Mouse (Mus musculus) hindbrain, embryonic 15.5 days (tissue): Measurements from ENCODE around the gene D11Wsu47e. TPM values are rescaled to one million over a fixed set of nuclear protein-coding genes. Genes with fewer than 3 reads are reported as not detected.
"Not testable (repeated sequence)": the region's sequence is repeated elsewhere in the genome, so short reads cannot be mapped to it uniquely, and the experiment has no call there.

Experiments
- ATAC-seq: fragments of 200-750 bp; cut with Nextera tagmentation; 2 replicates; pipeline ENCODE4 v1.8.0; 2017; ENCODE audit warnings: low read depth, moderate number of reproducible peaks, moderate TSS enrichment; ENCODE audit not compliant: low FRiP score
- H3K27ac ChIP-seq: fragments of 300-500 bp; sonication (generic); replicated peaks from 2 replicates; pipeline ENCODE4 v1.5.1; 2015; ENCODE audit warnings: mild to moderate bottlenecking, inconsistent platforms
- H3K27me3 ChIP-seq: fragments of 300-500 bp; sonication (generic); 2 replicates; pipeline ENCODE4 v1.6.1; 2015; ENCODE audit warnings: control low read depth, inconsistent platforms
- H3K36me3 ChIP-seq: fragments of 300-500 bp; sonication (generic); 2 replicates; pipeline ENCODE4 v1.6.1; 2015; ENCODE audit warnings: control low read depth, inconsistent platforms
- H3K4me1 ChIP-seq: fragments of 300-500 bp; sonication (generic); replicated peaks from 2 replicates; pipeline ENCODE4 v1.6.1; 2015; ENCODE audit warnings: control low read depth, inconsistent platforms
- H3K4me2 ChIP-seq: fragments of 300-500 bp; sonication (generic); 2 replicates; pipeline ENCODE4 v1.6.1; 2015; ENCODE audit warnings: moderate library complexity, mild to moderate bottlenecking, inconsistent platforms
- H3K4me3 ChIP-seq: fragments of 300-500 bp; sonication (generic); 2 replicates; pipeline ENCODE4 v1.5.1; 2015; ENCODE audit warnings: mild to moderate bottlenecking, inconsistent platforms
- H3K9ac ChIP-seq: fragments of 300-500 bp; sonication (generic); 2 replicates; pipeline ENCODE4 v1.6.1; 2015; ENCODE audit warnings: inconsistent platforms
- H3K9me3 ChIP-seq: fragments of 300-500 bp; sonication (generic); 2 replicates; pipeline ENCODE4 v1.6.1; 2016; ENCODE audit warnings: control low read depth, inconsistent platforms
- WGBS: fragments of 180-500 bp; shearing (Covaris S2); methylation state at CpG from one replicate; pipeline ENCODE4 v1.1.7; 2015; 5-methylcytosine and 5-hydroxymethylcytosine counted together
- polyA plus RNA-seq: library from polyadenylated mRNA; unstranded; fragments of >200 nt; fragmentation: Nextera tagmentation; extraction: Ambion mirVana; gene quantifications from 2 replicates; pipeline ENCODE4 v1.2.1, GENCODE M21; 2015

Gene D11Wsu47e
- polyA plus RNA-seq, 1 experiment from 2014 or later = 23.5 TPM

GRCm38 (mm10) chr11:113654561-113655270, 29.5 kb upstream of the D11Wsu47e start:
- Histone ChIP-seq H3K4me2 (no peak overlapping the region), H3K27me3 (no peaks in the 10 kb centered on the region), H3K9ac (no peak overlapping the region), H3K27ac (no peak overlapping the region), H3K4me3 (no peak overlapping the region), H3K36me3 (peaks cover 71% of the 10 kb centered on the region), H3K4me1 (peaks cover 42% of the 10 kb centered on the region), H3K9me3 (no peaks in the 10 kb centered on the region)
- WGBS = 71% methylated on average over 18 of the region's 18 CpGs
- ATAC-seq = no peak

- peak; percentile 70 for ATAC-seq
- H3K9ac ChIP-seq = no peak overlapping the region
- no peaks in the 10 kb centered on the region for H3K27me3 ChIP-seq
- peaks cover 87% of the 10 kb centered on the region for H3K36me3 ChIP-seq
- H3K4me1 ChIP-seq = peaks cover 27% of the 10 kb centered on the region
- WGBS = 68% methylated on average over 8 of the region's 8 CpGs
- peak overlapping the region; percentile 55 for H3K27ac ChIP-seq
- no peak overlapping the region for H3K4me3 ChIP-seq
- H3K4me2 ChIP-seq = no peak overlapping the region
- H3K9me3 ChIP-seq = no peaks in the 10 kb centered on the region
These were observed 27.7 kb upstream of the D11Wsu47e start for GRCm38 (mm10) chr11:113656511-113656932.

GRCm38 (mm10) chr11:113657221-113657620, 27.0 kb upstream of the D11Wsu47e start:
- H3K36me3 ChIP-seq = peaks cover 91% of the 10 kb centered on the region
- H3K9ac ChIP-seq = no peak overlapping the region
- no peak overlapping the region for H3K4me2 ChIP-seq
- 75% methylated on average over 4 of the region's 4 CpGs for WGBS
- ATAC-seq = peak; percentile 9; the same call in 1 of the 2 replicates
- H3K9me3 ChIP-seq = no peaks in the 10 kb centered on the region
- H3K27ac ChIP-seq = 0 out of 2 replicates have a peak overlapping the region, but pooled peaks have one; percentile 17
- no peaks in the 10 kb centered on the region for H3K27me3 ChIP-seq
- H3K4me1 ChIP-seq = peaks cover 21% of the 10 kb centered on the region
- no peak overlapping the region for H3K4me3 ChIP-seq

GRCm38 (mm10) chr11:113658319-113658718, 25.9 kb upstream of the D11Wsu47e start:
- peaks cover 20% of the 10 kb centered on the region for H3K4me1 ChIP-seq
- H3K4me2 ChIP-seq = no peak overlapping the region
- no peaks in the 10 kb centered on the region for H3K27me3 ChIP-seq
- ATAC-seq = no peak
- no peak overlapping the region for H3K27ac ChIP-seq
- H3K9ac ChIP-seq = no peak overlapping the region
- peaks cover 89% of the 10 kb centered on the region for H3K36me3 ChIP-seq
- no peaks in the 10 kb centered on the region for H3K9me3 ChIP-seq
- no peak overlapping the region for H3K4me3 ChIP-seq
- WGBS = 91% methylated on average over 8 of the region's 8 CpGs

GRCm38 (mm10) chr11:113658763-113659162, 25.4 kb upstream of the D11Wsu47e start:
- Histone ChIP-seq H3K36me3 (peaks cover 89% of the 10 kb centered on the region), H3K9me3 (no peaks in the 10 kb centered on the region), H3K27ac (no peak overlapping the region), H3K4me3 (no peak overlapping the region), H3K4me2 (no peak overlapping the region), H3K9ac (no peak overlapping the region), H3K4me1 (peaks cover 20% of the 10 kb centered on the region), H3K27me3 (no peaks in the 10 kb centered on the region)
- ATAC-seq = no peak
- WGBS = 94% methylated on average over 4 of the region's 4 CpGs

- Histone ChIP-seq H3K4me1 (peaks cover 20% of the 10 kb centered on the region), H3K36me3 (peaks cover 83% of the 10 kb centered on the region)
- H3K27me3 ChIP-seq, H3K4me3 ChIP-seq, H3K27ac ChIP-seq, H3K9me3 ChIP-seq, ATAC-seq, H3K9ac ChIP-seq, H3K4me2 ChIP-seq: not testable (repeated sequence)
- 99% methylated on average over 3 of the region's 3 CpGs for WGBS
These were observed 24.0 kb upstream of the D11Wsu47e start for GRCm38 (mm10) chr11:113660213-113660612.

- Histone ChIP-seq H3K9me3 (no peaks in the 10 kb centered on the region), H3K4me2 (no peak overlapping the region), H3K4me3 (no peak overlapping the region), H3K4me1 (peaks cover 18% of the 10 kb centered on the region), H3K27me3 (no peaks in the 10 kb centered on the region), H3K27ac (no peak overlapping the region), H3K9ac (no peak overlapping the region), H3K36me3 (peaks cover 77% of the 10 kb centered on the region)
- WGBS = 87% methylated on average over 11 of the region's 11 CpGs
- no peak for ATAC-seq
These were observed 23.3 kb upstream of the D11Wsu47e start for GRCm38 (mm10) chr11:113660940-113661339.

- H3K36me3 ChIP-seq = peaks cover 67% of the 10 kb centered on the region
- H3K27me3 ChIP-seq = no peaks in the 10 kb centered on the region
- H3K9me3 ChIP-seq = no peaks in the 10 kb centered on the region
- H3K4me1 ChIP-seq = peaks cover 13% of the 10 kb centered on the region
- no peak for ATAC-seq
- H3K27ac ChIP-seq = no peak overlapping the region
- no peak overlapping the region for H3K4me3 ChIP-seq
- WGBS = 91% methylated on average over 18 of the region's 18 CpGs
- H3K4me2 ChIP-seq = no peak overlapping the region
- H3K9ac ChIP-seq = no peak overlapping the region
These were observed 22.3 kb upstream of the D11Wsu47e start for GRCm38 (mm10) chr11:113661835-113662351.

GRCm38 (mm10) chr11:113664279-113664678, 19.9 kb upstream of the D11Wsu47e start:
- Histone ChIP-seq H3K4me3 (no peak overlapping the region), H3K27ac (no peak overlapping the region), H3K36me3 (peaks cover 51% of the 10 kb centered on the region), H3K4me1 (peaks cover 12% of the 10 kb centered on the region; the same call in 1 of the 2 replicates), H3K9me3 (no peaks in the 10 kb centered on the region), H3K27me3 (no peaks in the 10 kb centered on the region), H3K4me2 (no peak overlapping the region), H3K9ac (no peak overlapping the region)
- WGBS = 69% methylated on average over 2 of the region's 2 CpGs
- ATAC-seq = no peak

GRCm38 (mm10) chr11:113666205-113666604, 18.0 kb upstream of the D11Wsu47e start:
- no peak overlapping the region for H3K27ac ChIP-seq
- ATAC-seq = no peak

GRCm38 (mm10) chr11:113666648-113667047, 17.6 kb upstream of the D11Wsu47e start:
- peaks cover 30% of the 10 kb centered on the region for H3K36me3 ChIP-seq
- peaks cover 12% of the 10 kb centered on the region; the same call in 1 of the 2 replicates for H3K4me1 ChIP-seq
- H3K27me3 ChIP-seq = no peaks in the 10 kb centered on the region
- no peak overlapping the region for H3K4me3 ChIP-seq
- H3K9me3 ChIP-seq = no peaks in the 10 kb centered on the region
- no peak overlapping the region for H3K27ac ChIP-seq
- WGBS = 64% methylated on average over 10 of the region's 10 CpGs
- no peak overlapping the region for H3K9ac ChIP-seq
- H3K4me2 ChIP-seq = no peak overlapping the region
- no peak for ATAC-seq

More at GRCm38 (mm10) chr11:113666205-113666604, 18.0 kb upstream of the D11Wsu47e start:
- H3K9me3 ChIP-seq = no peaks in the 10 kb centered on the region
- 74% methylated on average over 6 of the region's 6 CpGs for WGBS
- no peak overlapping the region for H3K9ac ChIP-seq
- no peaks in the 10 kb centered on the region for H3K27me3 ChIP-seq
- peaks cover 12% of the 10 kb centered on the region; the same call in 1 of the 2 replicates for H3K4me1 ChIP-seq
- peaks cover 35% of the 10 kb centered on the region for H3K36me3 ChIP-seq
- no peak overlapping the region for H3K4me2 ChIP-seq
- no peak overlapping the region for H3K4me3 ChIP-seq

- H3K4me1 ChIP-seq = peaks cover 12% of the 10 kb centered on the region; the same call in 1 of the 2 replicates
These were observed 17.1 kb upstream of the D11Wsu47e start for GRCm38 (mm10) chr11:113667122-113667521.

More at GRCm38 (mm10) chr11:113667122-113667521, 17.1 kb upstream of the D11Wsu47e start:
- Histone ChIP-seq H3K9me3 (no peaks in the 10 kb centered on the region), H3K4me3 (no peak overlapping the region), H3K36me3 (peaks cover 26% of the 10 kb centered on the region), H3K9ac (no peak overlapping the region), H3K27ac (peak overlapping the region; percentile 45; the same call in 1 of the 2 replicates), H3K27me3 (no peaks in the 10 kb centered on the region), H3K4me2 (no peak overlapping the region)
- peak; percentile 51; the same call in 1 of the 2 replicates for ATAC-seq
- 61% methylated on average over 2 of the region's 2 CpGs for WGBS
